Mouse (Mus musculus) left cerebral cortex, postnatal 14 days (tissue): ENCODE data around the gene Ndufb6. TPM values are rescaled to one million over a fixed set of nuclear protein-coding genes. Genes with fewer than 3 reads are reported as not detected.

Experiments
- DNase-seq, 2 experiments: peaks; one replicate each; pipeline ENCODE4 v3.0.0; 2021 to 2022; ENCODE audit warnings: low spot score in 2 of 2, mixed read lengths in 1 of 2
- intact Hi-C: fragments of 180-260 bp; cut with DNase I; formaldehyde crosslinking; loops from one replicate; pipeline ENCODE4 v1.15.1; 2025
- total RNA-seq, 2 experiments: library from RNA; stranded (reverse); gene quantifications; 2 replicates each; pipeline ENCODE4 v1.2.3; 2021

Gene Ndufb6
- total RNA-seq, 2 experiments from 2014 or later, result 207 to 219 TPM

DNA sequence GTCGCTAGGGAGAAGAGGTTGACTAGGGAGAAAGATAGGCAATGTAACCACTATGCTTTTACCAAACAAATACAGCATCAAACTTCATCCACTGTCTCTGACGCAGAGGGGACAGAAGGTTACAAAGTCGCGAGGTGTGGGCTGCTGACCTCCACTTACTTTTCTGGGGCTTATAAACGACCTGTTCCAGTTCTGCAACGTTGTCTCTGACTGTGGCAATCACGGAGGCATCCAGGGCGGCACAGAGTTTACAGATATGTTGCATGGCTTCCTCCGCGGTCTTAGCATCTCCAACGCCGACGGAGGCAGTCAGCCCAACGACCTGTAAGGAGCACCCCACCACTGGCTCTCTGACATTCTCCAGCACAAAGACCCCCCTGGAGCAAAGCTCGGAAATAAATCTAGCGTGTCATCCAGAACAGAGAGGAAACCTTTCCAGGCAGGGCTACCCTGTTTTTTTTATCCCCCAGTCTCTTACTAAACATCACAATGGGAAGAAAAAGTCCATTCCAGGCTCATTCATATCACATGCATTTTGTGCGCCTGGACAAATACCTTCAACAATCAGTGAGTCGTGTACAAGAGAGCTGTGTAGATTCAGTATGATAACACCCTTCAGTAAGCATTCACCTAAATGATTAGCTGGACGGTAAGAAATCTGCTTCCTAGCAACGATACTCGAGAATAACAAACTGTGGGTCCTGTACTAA, 57.2 kb downstream of the Ndufb6 start:
- intact Hi-C loops, result no loop called here
- DNase-seq, result no peak

DNA sequence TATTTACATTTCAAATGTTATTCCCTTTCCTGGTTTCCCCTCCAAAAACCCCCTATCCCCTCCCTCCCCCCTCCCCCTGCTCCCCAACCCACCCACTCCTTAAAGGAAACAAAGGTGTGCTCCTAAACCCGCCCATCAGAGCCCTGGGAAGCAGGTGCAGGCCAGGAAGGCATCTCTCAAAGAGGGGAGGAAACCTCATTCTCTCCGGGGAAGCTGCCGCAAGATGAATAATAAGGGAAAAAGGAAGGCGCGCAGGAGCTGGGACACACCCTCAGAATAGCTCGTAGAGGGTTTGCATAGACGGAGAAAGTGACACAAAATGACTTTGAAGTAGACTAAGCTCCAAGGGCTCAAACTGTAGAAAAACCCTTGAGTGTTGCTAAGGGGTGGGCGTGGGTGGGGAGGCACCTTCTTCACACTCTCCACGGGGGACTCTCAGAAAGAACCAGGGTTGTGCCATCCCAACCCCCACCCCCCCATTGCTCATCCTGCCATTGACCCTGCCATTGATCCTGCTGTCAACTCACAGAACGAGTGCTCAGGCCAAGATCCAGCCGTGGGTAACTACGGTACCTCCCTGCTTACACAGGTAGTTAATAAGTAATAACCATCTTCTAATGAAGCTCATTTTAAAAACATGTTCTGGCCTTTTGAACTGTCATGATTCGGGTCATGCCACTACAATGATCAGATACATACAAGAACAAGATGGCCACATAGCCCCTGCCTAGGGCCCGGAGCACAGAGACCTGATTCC, 58.0 kb downstream of the Ndufb6 start:
- intact Hi-C loops, result no loop called here
- no peak for DNase-seq

Other genes starting within 250 kb of the Ndufb6 start
- gene Aco1, start 136.3 kb downstream of the Ndufb6 start, total RNA-seq, result 10 to 100 TPM; 34.6 to 37.2 TPM
- 1 to 10 TPM; 3.1 to 5.1 TPM for gene Ddx58, start 39.6 kb downstream of the Ndufb6 start, total RNA-seq
- 10 to 100 TPM; 10.5 to 11.6 TPM for gene Smim27, start 9.8 kb downstream of the Ndufb6 start, total RNA-seq
- gene Topors, start 9.6 kb downstream of the Ndufb6 start, total RNA-seq, result 10 to 100 TPM; 16.6 to 18.5 TPM
- 10 to 100 TPM; 16.5 to 21.1 TPM for gene Tmem215, start 192.8 kb upstream of the Ndufb6 start, total RNA-seq